Mouse (Mus musculus): Measurements from ENCODE around the gene Phlpp2.

- TF ChIP-seq CTCF (IDR thresholded peaks at IDR 0.05; ENCODE audit: control insufficient read depth, insufficient read depth, insufficient replicate concordance, low read depth, low read length) = no peak
- TF ChIP-seq POLR2A (IDR thresholded peaks at IDR 0.05; ENCODE audit: control insufficient read depth, low read depth, low read length) = no peak
Measured at GRCm38 (mm10) chr8:109823561-109823960, 44.8 kb upstream of the Phlpp2 start.
